9 mouse cellular contexts compared by ENCODE assay signal in the genomic region with DNA sequence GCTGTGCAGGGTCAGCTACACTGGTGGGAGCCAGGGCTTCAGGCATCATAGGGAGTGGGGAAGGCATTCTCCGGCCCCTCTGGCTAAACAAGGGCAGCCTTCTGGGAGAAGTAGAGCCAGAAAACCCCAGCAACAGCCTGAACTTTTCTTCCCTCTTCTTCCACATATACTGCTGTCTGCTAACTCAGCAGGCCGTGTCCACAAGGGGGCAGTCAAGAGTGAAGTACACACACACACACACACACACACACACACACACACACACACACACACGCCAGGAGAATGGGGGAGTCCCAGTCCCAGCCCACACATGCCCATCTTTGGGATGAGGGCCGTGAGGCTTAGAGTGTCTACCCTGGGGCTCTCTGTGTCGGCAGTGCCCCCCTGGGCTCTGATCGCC.
DNase-seq lines count a peak whose midpoint lies in the region; ATAC-seq lines count a peak whose summit lies in the region.
"Had no signal": no experiment of that assay in that cellular context is flagged by ENCODE, and none has a peak within 500 bp of the region (broad histone marks: within the 10 kb centered on the region; RNA-seq: fewer than 3 reads in every experiment).

No protein-coding gene starts in this region.

- intact Hi-C loops in heart, postnatal 25 days (cut with DNase I): no loop called here

- 77% methylated on average over 6 of the region's 6 CpGs for WGBS in limb, embryonic 11.5 days

- no peak for ATAC-seq in limb, embryonic 11.5 days (ENCODE audit: insufficient number of reproducible peaks, low FRiP score, low TSS enrichment, low read depth)
- ATAC-seq: hindbrain, embryonic 16.5 days had no signal

- H3K36me3 ChIP-seq in limb, embryonic 11.5 days (ENCODE audit: control insufficient read depth, insufficient read depth, low read length): no peaks in the 10 kb centered on the region

- H3K9ac ChIP-seq in limb, embryonic 11.5 days (ENCODE audit: low read length): no peak overlapping the region

- no peaks in the 10 kb centered on the region for H3K27me3 ChIP-seq in limb, embryonic 11.5 days (ENCODE audit: control insufficient read depth, insufficient read depth, low read length)

- H3K4me1 ChIP-seq in limb, embryonic 11.5 days (ENCODE audit: control insufficient read depth, insufficient read depth, low read length): no peaks in the 10 kb centered on the region

- no peaks in the 10 kb centered on the region for H3K9me3 ChIP-seq in limb, embryonic 11.5 days (ENCODE audit: control insufficient read depth, low read length)

- no peak overlapping the region for H3K4me2 ChIP-seq in limb, embryonic 11.5 days (ENCODE audit: low read depth, severe bottlenecking)

- no peak overlapping the region for H3K27ac ChIP-seq in limb, embryonic 11.5 days (replicated peaks; ENCODE audit: low read depth, low read length)

- H3K4me3 ChIP-seq in limb, embryonic 11.5 days (ENCODE audit: low read depth, low read length): no peak overlapping the region

- peak; percentile 62 for DNase-seq in heart, postnatal 4 days
- no peak for DNase-seq in heart, postnatal 25 days (ENCODE audit: low spot score)
- DNase-seq in urinary bladder, postnatal 14 days (ENCODE audit: low spot score): peak; percentile 57
- no peak for DNase-seq in urinary bladder, adult 2 months (ENCODE audit: low spot score)
- peak; percentile 51 for DNase-seq in limb, embryonic 11.5 days (ENCODE audit: low spot score)
- DNase-seq in adipocyte (ENCODE audit: low spot score): no peak
- no peak for DNase-seq in right cerebral cortex, postnatal 36 days (ENCODE audit: low spot score in 2 of 2)
- DNase-seq in heart, adult 9 months (ENCODE audit: low spot score in 2 of 2): no peak

Comparison
In these comparisons a context has a peak if more than half of its experiments do, and no peak if none do; other contexts are left out.
1. DNase-seq: peak in heart, postnatal 4 days (single experiment), urinary bladder, postnatal 14 days (single experiment) and limb, embryonic 11.5 days (single experiment); none in heart, postnatal 25 days (single experiment), urinary bladder, adult 2 months (single experiment), adipocyte (single experiment), right cerebral cortex, postnatal 36 days (0 of 2) and heart, adult 9 months (0 of 2).